Mouse (Mus musculus) cerebellum, adult 11-12 months (tissue): ENCODE data around the gene Arrdc5.
A peak's percentile ranks its signal among the peaks of the same experiment; 100 is the strongest.

ENCODE experiments used
- DNase-seq: peaks from one replicate; pipeline ENCODE4 v3.0.0; 2022

The Arrdc5 gene

GRCm38 (mm10) chr17:56300186-56300585, at the start of gene Arrdc5:
Arrdc5 (minus strand) TSS chr17:56300286.
- DNase-seq: no peak

GRCm38 (mm10) chr17:56348586-56348985, 48.5 kb upstream of the Arrdc5 start:
- DNase-seq: no peak

DNA sequence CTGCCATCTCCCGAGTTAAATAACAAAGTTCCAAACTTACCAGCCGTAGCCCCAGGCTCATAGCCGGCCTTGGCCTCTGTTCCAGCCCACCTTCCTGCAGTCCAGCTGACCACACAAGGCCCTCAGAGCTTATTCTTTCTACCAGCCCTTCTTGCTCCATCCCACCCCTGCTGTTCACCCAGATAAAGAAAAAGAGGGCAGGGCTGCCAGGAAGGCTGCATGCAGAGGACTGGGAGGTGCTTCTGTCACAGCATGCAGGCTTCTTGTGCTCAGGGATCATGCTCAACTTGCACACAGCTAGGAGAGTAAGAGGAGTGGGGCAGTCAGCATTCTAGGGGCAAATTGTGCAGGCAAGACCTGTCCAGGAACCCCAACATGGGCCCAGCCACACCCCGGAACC, 48.0 kb upstream of the Arrdc5 start:
- no peak for DNase-seq

DNA sequence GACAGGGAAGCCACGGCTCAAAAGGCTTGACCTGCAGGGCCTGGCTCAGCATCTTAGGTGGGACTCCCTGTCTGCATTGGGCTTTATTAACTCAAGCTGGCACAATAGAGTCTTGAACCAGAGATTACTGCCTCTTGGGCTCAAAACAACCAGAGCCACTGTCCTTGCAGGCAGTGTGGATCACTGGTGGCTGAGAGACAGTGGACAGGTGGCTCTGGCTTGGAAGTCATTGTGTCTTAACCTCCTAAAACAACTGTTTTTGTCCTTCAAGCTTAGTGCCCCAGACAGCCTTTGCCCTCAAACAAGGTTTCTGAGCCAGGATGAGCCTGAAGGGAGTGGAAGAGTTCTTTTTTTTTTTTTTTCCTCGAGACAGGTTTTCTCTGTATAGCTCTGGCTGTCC, 45.3 kb upstream of the Arrdc5 start:
- DNase-seq: no peak

GRCm38 (mm10) chr17:56343466-56343865, 43.4 kb upstream of the Arrdc5 start:
- no peak for DNase-seq

GRCm38 (mm10) chr17:56340717-56341116, 40.6 kb upstream of the Arrdc5 start:
- DNase-seq: peak; percentile 84

GRCm38 (mm10) chr17:56338909-56339308, 38.8 kb upstream of the Arrdc5 start:
- no peak for DNase-seq

DNA sequence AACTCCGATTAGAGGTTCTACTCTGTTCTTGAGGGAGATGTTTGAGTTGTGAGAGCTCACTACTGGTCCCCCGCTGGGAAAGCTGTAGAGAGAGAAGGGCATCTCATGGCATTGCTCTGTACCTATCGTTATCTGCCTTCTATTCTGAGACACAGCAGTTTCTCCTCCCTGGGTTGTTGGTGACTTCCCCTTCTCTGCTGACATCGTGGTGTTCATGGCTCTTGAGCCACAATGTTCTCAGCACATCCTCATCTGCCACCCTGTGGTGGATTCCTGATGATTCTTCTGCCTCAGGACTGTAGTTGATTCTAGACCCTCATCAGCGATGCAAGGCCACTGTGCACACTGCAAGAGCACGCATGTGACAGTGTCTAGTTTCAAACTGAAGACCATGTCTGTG, 37.7 kb upstream of the Arrdc5 start:
- no peak for DNase-seq

GRCm38 (mm10) chr17:56337190-56337589, 37.1 kb upstream of the Arrdc5 start:
- peak; percentile 76 for DNase-seq

DNA sequence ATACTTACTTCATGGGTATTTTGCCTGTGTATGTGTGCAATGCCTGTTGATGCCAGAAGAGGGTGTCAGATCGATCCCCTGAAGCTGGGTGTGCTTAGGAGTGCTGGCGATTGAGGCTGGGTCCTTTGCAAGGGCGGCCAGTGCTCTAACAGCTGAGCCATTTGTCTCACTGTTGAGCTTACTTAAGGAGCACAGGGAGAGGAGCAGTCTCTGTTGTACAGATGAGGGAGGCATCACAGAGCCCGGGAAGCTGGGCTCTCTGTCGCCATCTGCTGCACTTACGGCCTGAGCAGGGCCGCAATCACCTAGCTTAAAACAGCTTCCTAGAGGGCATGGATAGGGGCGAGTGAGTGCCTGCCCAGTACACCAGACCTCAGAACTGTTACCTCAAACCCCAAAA, 32.9 kb upstream of the Arrdc5 start:
- DNase-seq: no peak

DNA sequence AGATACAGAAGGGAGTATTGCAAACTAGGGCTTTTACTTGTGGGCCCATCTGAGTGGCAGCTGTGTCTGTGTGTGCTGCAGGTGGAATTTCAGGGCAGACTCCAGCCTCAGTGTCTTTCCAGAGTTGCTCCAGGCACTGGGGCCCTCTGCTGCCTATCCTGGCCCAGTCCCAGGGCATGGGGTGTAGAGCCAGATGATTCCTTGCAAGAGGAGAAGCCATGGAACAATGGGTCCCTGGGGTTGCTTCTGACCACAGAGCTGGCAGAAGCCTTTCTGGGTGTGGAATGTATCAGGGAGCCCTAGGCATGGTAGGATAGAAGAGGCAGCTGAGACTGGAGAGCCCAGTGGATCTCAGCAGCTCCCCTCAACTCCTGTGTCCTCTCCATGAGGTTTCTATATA, 31.2 kb upstream of the Arrdc5 start:
- DNase-seq: no peak

- DNase-seq: no peak
Measured at GRCm38 (mm10) chr17:56330345-56330744, 30.3 kb upstream of the Arrdc5 start.

DNA sequence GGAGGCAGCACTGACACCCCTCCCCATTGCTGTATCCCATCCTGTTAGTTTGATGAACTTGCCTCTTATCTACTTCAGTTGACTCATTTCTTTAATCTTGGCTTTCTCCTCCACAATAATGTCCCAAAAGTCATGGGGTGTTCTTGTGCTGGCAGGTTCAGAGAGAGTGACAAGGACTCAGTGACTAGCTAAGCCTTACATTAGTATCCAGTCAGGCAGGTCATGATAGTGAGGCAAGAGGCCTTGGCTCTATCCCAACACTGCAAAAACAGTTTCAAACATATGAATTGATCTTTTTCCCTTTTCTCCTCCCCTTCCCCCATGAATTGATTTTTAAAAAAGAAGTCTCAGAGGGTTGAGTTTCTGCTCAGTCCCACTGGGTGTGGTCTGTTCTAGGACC, 29.2 kb upstream of the Arrdc5 start:
- DNase-seq: no peak

- peak; percentile 48 for DNase-seq
Measured at GRCm38 (mm10) chr17:56326153-56327147, 26.4 kb upstream of the Arrdc5 start.

DNA sequence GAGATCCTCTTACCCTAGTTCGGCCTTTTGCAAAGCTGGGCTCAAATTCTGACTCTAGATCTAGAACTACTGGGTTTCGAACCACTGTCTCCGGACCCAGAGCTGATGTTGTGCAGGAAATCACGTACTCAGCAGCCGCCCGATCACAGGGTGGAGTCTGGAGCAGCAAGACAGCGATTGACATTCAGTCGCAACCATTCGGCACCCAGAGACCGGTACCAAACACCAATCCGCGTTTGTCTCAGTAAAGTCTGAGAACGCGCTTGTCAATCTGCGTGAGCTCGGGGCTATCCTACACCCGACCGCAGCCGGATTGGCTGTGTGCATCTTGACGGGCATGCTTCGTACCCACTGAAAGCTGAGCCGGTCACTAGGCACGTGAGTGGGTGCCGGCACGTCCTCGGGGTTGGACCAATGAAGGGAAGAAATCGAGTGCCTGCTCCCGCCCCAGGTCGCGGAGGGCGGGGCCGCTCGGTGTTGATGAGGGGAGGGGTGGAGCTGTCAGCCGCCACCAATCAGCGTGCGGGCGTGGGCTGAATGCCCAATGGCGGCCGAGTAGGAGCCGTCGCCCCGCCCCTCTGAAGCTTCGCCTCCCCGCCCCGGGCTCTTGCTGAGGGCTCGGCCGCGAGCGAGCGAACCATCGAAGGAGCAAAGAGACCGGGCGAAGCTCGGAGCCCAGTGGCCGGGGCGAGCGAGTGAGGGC, 25.5 kb upstream of the Arrdc5 start, which contains the start of gene Kdm4b:
Gene Kdm4b, plus strand, starts transcription at position 613 of the 703 bp plus-strand sequence.
- peak; percentile 100 for DNase-seq

DNA sequence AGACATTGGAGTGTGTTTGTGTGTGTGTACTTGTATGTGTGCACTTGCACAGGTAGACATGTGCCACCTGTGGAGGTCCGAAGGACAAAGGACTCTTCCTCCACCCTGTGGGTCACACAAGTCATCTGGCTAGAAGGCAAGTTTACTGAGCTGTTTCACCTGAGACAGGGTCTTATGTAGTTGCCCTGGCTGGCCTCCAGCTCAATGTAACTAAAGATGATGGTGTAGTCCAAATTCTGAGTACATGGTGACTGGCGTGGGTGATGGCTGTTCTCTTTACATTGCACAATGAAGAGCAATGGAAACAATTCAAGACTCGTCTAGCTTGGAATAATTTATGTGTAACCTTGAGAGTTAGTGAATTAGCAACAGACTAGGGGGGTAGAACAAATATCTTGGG, 24.3 kb upstream of the Arrdc5 start:
- DNase-seq: peak; percentile 58

DNA sequence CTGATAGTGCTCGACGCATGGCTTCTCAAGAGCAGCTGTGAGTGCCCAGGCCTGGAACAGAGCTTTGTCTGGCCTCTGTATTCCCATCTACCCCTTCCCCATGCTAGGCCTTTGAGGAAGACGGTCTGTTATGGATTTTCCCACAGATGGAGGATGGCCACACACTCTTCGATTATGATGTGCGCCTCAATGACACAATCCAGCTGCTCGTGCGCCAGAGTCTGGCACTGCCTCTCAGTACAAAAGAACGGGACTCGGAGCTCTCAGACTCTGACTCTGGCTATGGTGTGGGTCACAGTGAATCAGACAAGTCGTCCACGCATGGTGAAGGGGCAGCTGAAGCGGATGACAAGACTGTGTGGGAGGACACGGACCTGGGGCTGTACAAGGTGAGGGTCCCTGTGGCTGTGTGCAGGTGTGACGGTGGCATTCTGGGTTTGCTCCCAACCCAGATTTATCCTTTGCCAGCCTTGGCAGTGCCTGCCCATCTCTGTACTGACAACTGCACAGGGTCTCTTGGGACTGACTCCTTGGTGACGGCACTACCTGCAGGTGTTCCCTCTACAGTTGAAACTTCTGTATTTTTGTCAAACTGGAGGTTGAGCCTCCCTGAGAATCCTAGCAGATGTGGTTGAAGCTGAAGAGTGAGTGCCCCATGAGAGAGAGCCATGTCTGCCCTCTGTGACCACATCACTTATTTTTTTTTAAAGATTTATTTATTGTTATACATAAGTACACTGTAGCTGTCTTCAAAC, 9.3 kb upstream of the Arrdc5 start:
- no peak for DNase-seq

- DNase-seq: no peak
Measured at GRCm38 (mm10) chr17:56308088-56308487, 8.0 kb upstream of the Arrdc5 start.

- no peak for DNase-seq
Measured at GRCm38 (mm10) chr17:56305826-56306225, 5.7 kb upstream of the Arrdc5 start.

DNA sequence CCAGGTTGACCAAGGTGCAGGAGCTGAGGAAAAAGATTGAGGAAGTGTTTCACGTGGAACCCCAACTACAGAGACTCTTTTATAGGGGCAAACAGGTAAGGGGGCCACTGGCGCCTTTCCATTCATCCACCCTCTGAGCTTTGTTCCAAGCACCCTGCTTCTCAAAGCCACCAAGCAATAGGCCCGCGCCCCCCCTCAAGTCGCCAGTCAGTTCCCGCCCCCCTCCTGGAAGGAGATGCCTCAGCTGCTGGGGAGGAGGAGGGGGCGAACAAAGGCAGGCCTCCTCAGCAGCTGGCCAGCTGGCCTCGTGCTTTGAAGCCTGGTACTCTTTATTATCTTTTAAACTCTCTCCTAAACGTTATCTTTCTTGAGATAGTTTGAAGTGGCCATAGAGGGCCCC, 5.1 kb upstream of the Arrdc5 start:
- no peak for DNase-seq

- DNase-seq: peak; percentile 33
Measured at GRCm38 (mm10) chr17:56304718-56305117, 4.6 kb upstream of the Arrdc5 start.

GRCm38 (mm10) chr17:56303847-56304586, 3.9 kb upstream of the Arrdc5 start:
- DNase-seq: peak; percentile 87
